Mouse (Mus musculus): ENCODE measurements around the gene E030025P04Rik.

- TF ChIP-seq CTCF (IDR thresholded peaks at IDR 0.05; ENCODE audit: insufficient read depth, low read depth, low read length): no peak
- no peak for TF ChIP-seq POLR2A (IDR thresholded peaks at IDR 0.05; ENCODE audit: insufficient read depth, low read depth, low read length)
Measured at GRCm38 (mm10) chr11:109091821-109092220, 52.3 kb downstream of the E030025P04Rik start.

All from olfactory bulb, adult 2 months (tissue).